In genomic region chr7:127572895-127573471, GRCm38 (mm10) we compare ENCODE assay signal across 8 mouse cellular contexts. TPM values are rescaled to one million over a fixed set of nuclear protein-coding genes. Genes with fewer than 3 reads are reported as not detected.
DNase-seq lines count a peak whose midpoint lies in the region; ATAC-seq and TF ChIP-seq lines count a peak whose summit lies in the region.

TSS of gene Phkg2 (plus strand) at chr7:127573340.

- H3K27me3 ChIP-seq in C2C12 (ENCODE audit: control insufficient read depth, insufficient read depth, insufficient read length) = no peaks in the 10 kb centered on the region
- no peaks in the 10 kb centered on the region for H3K27me3 ChIP-seq in heart, embryonic 10.5 days (ENCODE audit: insufficient read depth, poor library complexity, severe bottlenecking)
- no peaks in the 10 kb centered on the region for H3K27me3 ChIP-seq in kidney, embryonic 15.5 days

- H3K4me1 ChIP-seq in heart, embryonic 10.5 days = peaks cover 19% of the 10 kb centered on the region
- peaks cover 25% of the 10 kb centered on the region for H3K4me1 ChIP-seq in kidney, embryonic 15.5 days

- peak within 1 kb of the TSS; percentile 88 for H3K4me2 ChIP-seq in kidney, embryonic 15.5 days

- ATAC-seq in erythroblast, adult 5-6 weeks (replicated peaks; ENCODE audit: low FRiP score, poor library complexity, severe bottlenecking) = peak; percentile 98
- peak; percentile 98 for ATAC-seq in kidney, embryonic 15.5 days (replicated peaks; ENCODE audit: low FRiP score)
- peak; percentile 97 for ATAC-seq in monocyte, adult 5-6 weeks (replicated peaks; ENCODE audit: insufficient number of reproducible peaks, low FRiP score, low TSS enrichment, poor library complexity, severe bottlenecking)

- H3K4me3 ChIP-seq in C2C12 (ENCODE audit: insufficient read depth, poor library complexity, severe bottlenecking) = peak within 1 kb of the TSS; percentile 43
- H3K4me3 ChIP-seq in heart, embryonic 10.5 days = peak within 1 kb of the TSS; percentile 96
- H3K4me3 ChIP-seq in kidney, embryonic 15.5 days (replicated peaks) = peak within 1 kb of the TSS; percentile 86

- H3K9me3 ChIP-seq in heart, embryonic 10.5 days = no peaks in the 10 kb centered on the region
- H3K9me3 ChIP-seq in kidney, embryonic 15.5 days (replicated peaks) = no peaks in the 10 kb centered on the region

- WGBS in heart, embryonic 10.5 days = under 1% methylated on average over 17 of the region's 17 CpGs
- under 1% methylated on average over 17 of the region's 17 CpGs for WGBS in kidney, embryonic 15.5 days

- peak; percentile 100 for DNase-seq in brain, adult 2 months (ENCODE audit: low read depth, low spot score)
- peak; percentile 99 for DNase-seq in heart, embryonic 10.5 days (ENCODE audit: low spot score)
- DNase-seq in liver = peak; percentile 92
- peak; percentile 89 to 90 for DNase-seq in spleen, postnatal 4 days (ENCODE audit: low spot score in 2 of 2)

- H3K36me3 ChIP-seq in C2C12 (ENCODE audit: control insufficient read depth, insufficient read depth) = no peaks in the 10 kb centered on the region
- peaks cover 29% of the 10 kb centered on the region for H3K36me3 ChIP-seq in heart, embryonic 10.5 days
- peaks cover 35% of the 10 kb centered on the region for H3K36me3 ChIP-seq in kidney, embryonic 15.5 days

- peak within 1 kb of the TSS; percentile 64 for H3ac ChIP-seq in C2C12 (ENCODE audit: control insufficient read depth, insufficient read length, low read depth)

- peak within 1 kb of the TSS; percentile 92 for H3K27ac ChIP-seq in heart, embryonic 10.5 days
- peak within 1 kb of the TSS; percentile 86 for H3K27ac ChIP-seq in kidney, embryonic 15.5 days

- H3K79me3 ChIP-seq in C2C12 (ENCODE audit: low read depth) = peaks cover 6% of the 10 kb centered on the region

- H3K9ac ChIP-seq in kidney, embryonic 15.5 days = peak within 1 kb of the TSS; percentile 81

- peaks cover 19% of the 10 kb centered on the region for H3K79me2 ChIP-seq in C2C12 (ENCODE audit: control insufficient read depth, insufficient read depth)

- TF ChIP-seq CTCF in C2C12 (IDR thresholded peaks at IDR 0.05; ENCODE audit: control insufficient read depth, insufficient read depth, insufficient read length) = no peak

TF ChIP-seq in C2C12, 6 proteins besides CTCF, POLR2A, EP300 and RAD21:
- TF ChIP-seq FOSL1 (IDR thresholded peaks at IDR 0.05; ENCODE audit: insufficient read depth, low read length, poor library complexity, severe bottlenecking) = no peak
- TF ChIP-seq USF1 (IDR thresholded peaks at IDR 0.05; ENCODE audit: low read depth) = no peak
- peak; percentile 34 for TF ChIP-seq MAX (IDR thresholded peaks at IDR 0.05)
- no peak for TF ChIP-seq MYOG (IDR thresholded peaks at IDR 0.05; ENCODE audit: control insufficient read depth, extremely low read depth, insufficient read length)
- TF ChIP-seq CEBPB (IDR thresholded peaks at IDR 0.05; ENCODE audit: low read depth) = no peak
- TF ChIP-seq MYOD1 (IDR thresholded peaks at IDR 0.05; ENCODE audit: control insufficient read depth, insufficient read length, low read depth) = no peak

RNA-seq across cellular contexts. Expression of gene Phkg2, which starts in this region (rescaled TPM):
- polyA plus RNA-seq in C2C12 (2012; fragmentation: generic; extraction: Trizol) = 21.1 TPM
- 35.1 and 44.2 TPM in 2 replicates for total RNA-seq in erythroblast, adult 5-6 weeks (2015; ENCODE audit: low replicate concordance)
- 16.2 and 40.8 TPM in 2 replicates for total RNA-seq in erythroblast, adult 5-6 weeks (2017; ENCODE audit: low replicate concordance)
- 44.2 and 46.6 TPM in 2 replicates for polyA plus RNA-seq in heart, embryonic 10.5 days (2016; fragmentation: Nextera tagmentation; extraction: Ambion mirVana)
- polyA plus RNA-seq in kidney, embryonic 15.5 days (2015; fragmentation: Nextera tagmentation; extraction: Ambion mirVana) = 34.6 and 42.5 TPM in 2 replicates
- 58.5 to 75.1 TPM (median 73.4 TPM) in 3 replicates for total RNA-seq in monocyte, adult 5-6 weeks (2017)

Comparison
In these comparisons a context has a peak if more than half of its experiments do, and no peak if none do; other contexts are left out.
1. Peak in every context shown above with its lines: DNase-seq, ATAC-seq, H3K4me3 ChIP-seq and H3K27ac ChIP-seq.
2. H3K4me3 ChIP-seq: peak in every context shown above with its lines; median percentile 96 in heart, embryonic 10.5 days; 86 in kidney, embryonic 15.5 days; 43 in C2C12.